Mouse (Mus musculus): ENCODE measurements at regions not wholly inside any gene's neighbourhood (a gene's known extent, or its start where the extent isn't known, plus 50 kb on each side); places are given as distances from the start of the nearest gene placed in this dataset.

DNA sequence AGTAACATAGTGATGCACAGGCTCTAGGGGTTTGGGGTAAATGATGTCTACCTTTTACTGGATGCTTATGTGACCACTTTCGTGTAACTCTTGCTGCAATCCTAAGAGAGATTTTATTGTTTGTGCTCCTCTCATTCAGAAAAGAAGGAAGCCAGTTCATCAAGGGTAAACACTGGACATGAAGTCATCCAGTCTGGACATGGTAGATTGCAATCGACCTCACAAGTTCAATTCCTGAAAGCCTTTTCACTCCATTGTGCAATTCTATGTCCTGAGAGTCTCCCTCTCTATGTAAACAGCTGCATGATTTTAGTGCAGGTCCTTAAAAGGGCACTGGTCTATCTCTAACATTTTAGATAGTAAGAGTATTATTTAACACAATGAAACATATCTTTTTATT, 73.5 kb upstream of the Gm16223 start:
- intact Hi-C loops (cut with DNase I): no loop called here

DNA sequence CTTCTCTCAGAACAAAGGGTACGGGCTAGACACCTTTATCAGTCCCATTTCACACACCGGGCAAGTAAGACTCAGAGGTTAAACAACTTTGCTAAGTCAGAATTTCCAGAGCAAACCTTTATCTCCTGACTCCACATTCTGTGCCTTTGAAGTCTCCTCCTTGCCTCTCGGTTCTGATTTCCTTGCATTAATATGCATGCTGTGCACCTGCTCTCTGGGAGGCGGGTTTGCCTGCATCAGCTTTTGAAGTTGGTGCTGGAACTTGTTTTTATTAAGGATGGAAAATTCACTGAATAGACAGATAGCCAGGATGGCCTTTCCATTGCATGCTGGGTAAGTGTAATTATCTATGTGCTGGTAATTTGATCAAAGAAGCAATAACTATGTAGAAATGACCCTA, 84.2 kb upstream of the Gm16223 start:
- intact Hi-C loops (cut with DNase I): no loop called here

DNA sequence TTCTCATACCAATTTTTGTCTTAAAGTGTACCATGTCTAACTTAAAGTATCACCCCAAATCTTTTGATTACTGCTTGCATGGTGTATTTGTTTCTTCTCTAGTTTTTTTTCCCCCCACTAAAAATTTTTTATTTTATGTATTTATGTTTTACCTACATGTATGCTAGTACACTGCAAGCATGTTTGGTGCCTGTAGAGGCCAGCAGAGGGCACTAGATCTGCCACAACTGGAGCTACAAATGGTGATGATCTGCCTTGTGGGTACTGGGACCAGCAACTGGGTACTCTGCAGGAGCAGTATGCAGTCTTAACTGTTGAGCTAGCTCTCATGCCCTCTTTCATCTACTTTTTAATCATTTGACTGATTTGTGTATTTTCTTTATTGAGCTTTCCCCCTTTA, 92.2 kb upstream of the Gm16223 start:
- intact Hi-C loops (cut with DNase I): no loop called here

DNA sequence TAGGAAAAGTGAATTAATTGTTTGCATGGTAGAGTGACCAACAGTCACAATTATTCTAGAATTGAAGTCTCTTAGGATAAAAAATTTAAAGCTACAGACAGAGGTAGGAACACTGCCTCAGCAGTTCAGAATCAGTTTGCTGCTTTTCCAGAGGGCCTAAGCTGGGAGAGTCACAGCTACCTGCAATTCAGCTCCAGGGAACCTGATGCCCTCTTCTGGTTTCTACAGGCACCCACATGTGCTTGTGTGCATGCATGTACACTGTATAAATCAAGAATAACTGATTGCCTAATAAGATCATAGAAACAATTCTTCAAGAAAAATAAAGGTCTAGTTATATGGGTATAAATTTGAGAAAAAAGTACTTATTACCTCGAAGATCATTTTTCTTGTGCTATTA, 96.6 kb upstream of the Gm16223 start:
- intact Hi-C loops (cut with DNase I): loop anchor here (2.0 kb wide), 1 partner anchor 84 kb away; no protein-coding TSS in a partner anchor

DNA sequence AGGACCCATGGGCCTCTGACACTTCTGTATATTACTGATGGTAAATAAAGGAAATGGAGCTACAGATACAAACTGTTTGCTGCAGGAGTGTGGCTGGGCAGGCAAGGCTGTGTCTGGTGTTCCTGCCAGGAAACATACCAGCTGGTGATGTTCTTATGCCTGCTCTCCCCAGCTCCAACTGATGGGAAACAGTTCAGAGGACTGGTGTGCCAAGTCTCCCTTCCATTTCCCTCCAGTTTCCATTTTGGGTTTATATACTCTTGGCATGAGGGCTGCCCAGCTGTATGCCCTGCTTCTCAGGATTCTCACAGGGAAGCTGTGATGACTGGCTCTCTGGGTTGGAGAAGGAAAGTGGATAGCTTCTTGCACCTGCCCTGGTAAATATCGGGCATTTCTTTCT, 100.8 kb upstream of the Gm16223 start:
- intact Hi-C loops (cut with DNase I): no loop called here

DNA sequence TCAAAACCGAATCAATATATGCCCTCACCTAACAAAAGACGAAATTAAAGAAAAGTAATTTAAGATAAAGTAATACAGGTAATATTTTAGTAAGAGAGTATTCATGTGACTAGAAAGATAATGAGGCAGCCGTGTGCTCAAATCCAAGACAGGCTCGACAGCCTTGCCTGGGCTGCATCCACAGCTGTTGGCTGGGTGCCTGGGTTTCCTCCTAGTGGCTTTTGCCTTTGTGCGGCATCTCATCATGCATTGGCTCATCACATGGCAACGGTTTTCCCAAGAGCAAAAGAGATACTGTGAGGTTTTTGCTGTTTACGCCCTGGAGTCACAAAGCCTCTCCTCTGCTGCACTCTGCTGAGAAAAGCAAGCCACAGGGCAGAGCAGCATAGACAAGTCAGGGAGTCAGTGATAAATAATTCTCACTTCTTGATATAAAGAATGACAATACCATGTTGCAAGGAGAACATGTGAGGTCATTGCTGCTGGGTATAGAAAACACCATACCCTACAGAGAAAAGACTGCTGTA, 103.1 kb upstream of the Bod1l start:
- intact Hi-C loops (cut with DNase I): no loop called here

DNA sequence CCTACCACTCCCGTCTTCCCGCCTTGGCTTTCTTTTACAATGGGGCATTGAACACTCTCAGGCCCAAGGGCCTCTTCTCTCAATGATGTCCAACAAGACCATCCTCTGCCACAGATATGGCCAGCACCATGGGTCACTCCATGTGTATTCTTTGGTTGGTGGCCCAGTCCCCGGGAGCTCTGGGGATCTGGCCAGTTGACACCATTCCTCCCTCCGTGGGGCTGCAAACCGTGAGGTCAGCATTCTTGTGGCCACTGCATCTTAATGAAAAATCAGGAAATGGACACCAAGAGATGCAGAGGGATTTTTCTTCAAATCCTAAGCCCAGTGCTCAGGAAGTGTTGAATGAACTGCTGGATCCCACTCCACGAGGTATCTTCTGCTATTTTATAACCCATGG, 99.3 kb upstream of the Bod1l start:
- intact Hi-C loops (cut with DNase I): no loop called here

DNA sequence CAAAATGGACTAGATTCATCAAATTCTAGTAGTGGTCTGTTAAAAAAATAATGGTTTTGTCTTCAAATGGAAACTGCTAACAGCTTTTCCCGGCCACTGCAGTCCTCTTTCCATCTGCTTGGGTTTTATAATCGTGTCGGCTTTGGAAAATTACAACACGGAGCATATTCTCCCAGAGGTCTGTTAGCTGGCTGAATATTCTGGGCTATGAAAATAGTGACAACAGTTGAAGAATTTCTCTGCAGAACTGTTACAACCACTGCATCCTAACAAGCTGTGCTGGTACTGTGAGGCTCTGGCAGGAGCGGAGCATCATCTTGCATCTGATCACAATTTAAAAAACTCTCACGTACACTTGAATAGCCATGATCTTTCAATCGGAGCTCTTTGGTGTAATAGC, 98.0 kb upstream of the Bod1l start:
- intact Hi-C loops (cut with DNase I): no loop called here

DNA sequence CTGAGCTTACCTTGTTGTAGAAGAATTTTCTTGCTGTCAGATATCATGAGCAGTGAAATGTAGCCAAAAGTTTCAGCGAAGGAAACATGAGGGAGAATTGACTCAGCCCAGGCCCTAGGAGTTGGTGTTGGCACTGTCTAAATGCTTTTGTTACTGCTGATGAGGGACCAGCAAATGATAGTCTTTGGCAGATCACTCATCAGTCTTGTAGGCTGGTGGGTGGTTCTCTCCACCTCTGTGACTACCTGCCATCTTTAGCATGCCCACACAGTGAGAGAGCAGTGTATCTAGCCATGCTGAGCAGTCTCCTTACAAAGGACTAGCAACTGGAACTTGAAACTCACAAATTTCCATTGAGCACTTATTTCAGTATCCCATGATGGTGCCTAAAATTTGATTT, 97.1 kb upstream of the Bod1l start:
- intact Hi-C loops (cut with DNase I): no loop called here

DNA sequence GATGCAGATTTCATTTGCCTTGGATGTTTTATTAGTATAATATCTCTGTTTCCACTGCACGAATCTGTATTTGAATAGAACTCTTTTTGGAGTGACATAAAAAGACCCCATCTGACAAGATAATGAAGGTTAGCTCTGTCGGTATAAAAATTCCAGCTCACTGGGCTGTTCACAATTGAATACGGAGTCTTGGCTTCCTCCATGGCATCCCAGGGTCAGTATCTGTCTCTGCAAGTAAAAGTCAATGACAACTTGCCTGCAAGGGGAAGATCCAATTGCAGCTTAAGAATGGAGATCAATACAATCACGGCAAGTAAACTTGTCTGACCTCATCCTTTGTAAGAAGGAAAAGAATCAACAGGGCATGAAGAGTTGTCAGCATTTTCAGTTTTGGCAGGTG, 95.6 kb upstream of the Bod1l start:
- intact Hi-C loops (cut with DNase I): no loop called here

DNA sequence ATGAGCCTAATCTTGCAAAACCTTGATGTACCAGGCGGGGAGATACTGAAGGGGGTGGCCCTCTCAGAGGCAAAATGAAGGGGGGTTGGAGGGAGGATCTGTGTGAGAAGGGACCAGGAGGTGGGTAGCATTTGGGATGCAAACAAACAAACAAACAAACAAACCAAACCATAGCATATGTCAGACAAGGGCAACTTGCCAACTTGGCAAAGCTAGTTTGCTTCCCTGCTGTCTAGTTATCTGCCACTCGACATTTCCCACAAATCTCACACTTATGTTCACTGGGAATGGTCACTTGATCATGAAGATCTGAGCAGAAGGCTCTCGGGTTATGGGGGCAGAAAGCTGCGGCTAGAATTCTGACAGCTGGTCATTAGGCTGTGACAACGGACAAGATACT, 65.9 kb upstream of the Bod1l start:
- intact Hi-C loops (cut with DNase I): no loop called here

DNA sequence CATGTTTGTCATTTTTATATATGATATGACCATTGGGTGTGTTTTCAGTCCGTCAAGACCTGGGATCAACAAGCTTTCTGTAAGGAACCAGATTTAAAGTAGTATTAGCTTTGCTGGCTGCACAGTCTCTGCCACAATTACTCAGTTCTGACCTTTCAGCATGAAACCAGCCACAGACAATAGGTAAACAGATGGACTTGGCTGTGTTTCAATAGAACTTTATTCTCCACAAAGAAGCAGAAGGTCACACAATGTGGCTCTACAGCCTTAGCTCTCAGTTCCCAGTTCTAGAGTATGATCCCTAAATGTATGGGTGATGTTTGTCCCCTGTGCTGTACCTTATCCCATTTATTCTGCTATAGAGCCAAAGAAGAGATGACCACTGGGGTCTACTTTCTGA, 63.6 kb upstream of the Bod1l start:
- intact Hi-C loops (cut with DNase I): no loop called here

DNA sequence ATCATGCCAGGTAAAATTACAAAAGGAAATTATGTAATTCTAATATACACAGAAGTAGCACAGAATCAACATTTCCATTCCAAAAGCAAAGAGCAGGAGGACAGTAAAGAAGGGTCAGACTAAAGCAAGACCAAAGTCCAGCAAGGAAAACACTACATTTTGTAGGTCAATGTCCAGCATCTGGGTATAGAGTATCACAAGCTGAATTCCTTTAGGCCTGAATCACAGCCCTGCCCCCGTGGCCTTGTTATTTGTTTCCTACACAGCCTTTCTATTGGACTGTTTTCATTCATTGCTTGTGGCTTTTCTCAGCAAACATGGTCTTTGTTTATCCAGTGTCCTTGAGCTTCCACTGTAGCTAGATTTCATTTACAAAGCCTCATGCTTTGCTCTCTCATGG, 60.4 kb upstream of the Bod1l start:
- intact Hi-C loops (cut with DNase I): no loop called here

DNA sequence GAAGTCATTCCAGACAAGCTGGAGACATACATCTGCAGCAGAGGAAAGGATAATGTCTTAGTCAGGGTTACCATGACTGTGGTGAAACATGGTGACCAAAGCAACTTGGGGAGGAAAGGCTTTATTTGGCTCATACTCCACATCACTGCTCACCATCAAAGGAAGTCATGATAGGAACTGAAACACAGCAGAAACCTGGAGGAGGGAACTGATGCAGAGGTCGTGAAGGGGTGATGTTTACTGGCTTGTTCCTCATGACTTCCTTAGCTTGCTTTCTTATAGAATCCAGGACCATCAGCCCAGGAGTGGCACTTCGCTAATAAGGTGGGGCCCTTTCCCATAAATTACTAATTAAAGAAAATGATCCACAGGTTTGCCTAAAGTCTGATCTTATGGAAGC, 55.1 kb upstream of the Bod1l start:
- intact Hi-C loops (cut with DNase I): no loop called here

DNA sequence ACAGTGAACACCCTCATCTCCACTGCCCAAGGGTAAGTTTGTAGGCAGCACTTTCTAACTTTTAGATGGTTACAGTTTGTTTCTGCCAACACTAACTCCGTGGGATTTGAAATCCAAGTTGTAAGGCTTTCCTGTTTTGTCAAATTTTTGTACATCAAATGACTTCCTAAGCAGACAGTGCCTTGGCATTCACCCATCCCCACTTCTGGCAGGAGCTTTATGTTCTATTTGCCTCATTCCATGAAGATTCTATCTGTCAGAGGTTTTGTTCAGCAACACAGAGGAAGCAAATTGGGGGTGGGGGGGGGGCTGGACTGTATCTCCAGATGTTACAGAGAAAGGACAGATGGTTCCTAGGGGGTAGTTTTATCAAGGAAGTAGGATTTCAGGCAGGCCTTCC, 54.6 kb upstream of the Bod1l start:
- intact Hi-C loops (cut with DNase I): no loop called here

All from adrenal gland (tissue).